Mouse (Mus musculus): ENCODE results near the gene Gm10778.

The Gm10778 gene

DNA sequence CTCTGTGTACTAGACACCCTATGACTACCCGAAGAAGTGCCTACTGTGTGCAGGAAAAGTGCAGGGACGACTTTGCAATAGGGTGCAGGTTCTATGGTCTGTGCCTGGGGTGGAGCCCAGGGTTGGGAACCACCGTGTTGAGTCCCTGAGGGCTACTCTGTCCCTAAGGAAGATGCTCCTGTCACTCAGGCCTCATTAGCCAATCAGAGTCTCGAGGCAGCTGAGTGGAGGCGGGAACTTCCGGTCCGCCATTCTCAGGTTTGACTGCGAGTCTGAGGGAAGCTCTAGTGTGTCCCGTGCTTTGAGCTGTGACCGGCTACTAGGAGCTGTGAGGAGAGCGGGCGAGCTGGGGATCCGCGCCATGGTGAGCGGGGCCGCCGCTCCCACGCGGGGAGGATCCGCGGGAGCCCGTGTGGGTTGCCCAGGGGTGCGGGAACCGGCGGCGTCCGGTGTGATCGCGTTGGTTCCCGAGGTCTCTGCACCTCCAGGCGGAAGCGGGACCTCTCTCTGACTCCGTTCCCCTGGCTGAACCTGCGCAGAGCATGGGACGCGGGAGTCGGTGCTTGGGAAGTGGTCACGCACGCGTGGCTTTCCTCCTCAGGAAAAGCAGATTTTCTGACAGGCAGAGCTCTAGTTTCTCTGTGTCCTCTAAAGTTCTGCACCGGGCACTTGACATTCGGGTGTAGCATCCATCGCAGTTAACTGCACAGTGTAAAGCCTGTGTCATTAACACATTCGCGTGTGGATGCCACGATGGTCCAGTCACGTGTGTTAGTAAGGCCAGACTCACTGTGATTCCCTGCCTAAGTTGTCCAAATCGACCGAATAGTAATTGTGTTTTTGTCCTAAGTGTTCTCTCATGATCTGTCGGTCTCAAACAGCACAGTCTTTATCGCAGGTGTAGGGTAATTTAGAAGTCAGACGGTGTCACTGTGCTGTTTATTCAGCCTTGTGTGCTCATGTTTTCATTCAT is at the start of gene Gm10778:
TSS of gene Gm10778 (plus strand) at position 257 of the 973 bp plus-strand sequence.
- peak; percentile 74 for DNase-seq (ENCODE audit: low read depth, low spot score)

DNA sequence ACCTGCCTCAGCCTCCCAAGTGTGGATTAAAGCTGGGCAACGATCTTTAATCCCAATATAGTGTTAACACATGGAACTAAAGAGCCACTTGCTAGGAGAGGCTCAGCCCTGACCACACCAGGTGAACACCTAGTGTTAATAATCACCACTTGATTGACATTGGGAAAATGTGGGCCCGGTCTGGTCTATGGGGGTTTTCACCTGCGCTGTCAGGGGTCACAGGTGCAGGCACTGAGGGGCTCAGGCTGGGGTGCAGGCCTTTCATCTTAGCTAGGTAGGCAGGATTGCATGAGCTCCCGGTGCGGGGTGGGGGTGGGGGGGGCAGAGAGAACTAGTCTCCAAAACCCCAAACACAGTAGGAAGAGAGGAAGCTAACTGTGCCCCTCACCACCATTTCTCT is 49.2 kb upstream of the Gm10778 start:
- no peak for DNase-seq (ENCODE audit: low read depth, low spot score)

DNA sequence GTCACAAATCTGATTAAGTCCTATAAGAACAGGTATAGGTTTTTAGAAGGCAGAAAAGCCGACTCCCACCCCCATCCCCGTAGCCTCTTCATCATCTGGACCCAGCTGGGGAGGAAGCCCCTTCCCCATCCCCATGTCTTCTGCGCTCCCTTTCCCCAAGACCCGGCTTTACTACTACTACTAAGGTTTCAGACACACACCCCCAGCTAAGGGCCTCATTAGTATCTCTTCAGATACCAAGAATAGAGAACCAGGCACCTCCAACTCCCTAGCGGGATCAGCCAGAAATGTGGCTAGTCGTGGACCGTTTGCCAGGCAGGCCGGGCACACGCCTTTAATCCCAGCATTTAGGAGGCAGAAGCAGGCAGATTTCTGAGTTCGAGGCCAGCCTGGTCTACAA is 48.8 kb upstream of the Gm10778 start:
- no peak for DNase-seq (ENCODE audit: low read depth, low spot score)

DNA sequence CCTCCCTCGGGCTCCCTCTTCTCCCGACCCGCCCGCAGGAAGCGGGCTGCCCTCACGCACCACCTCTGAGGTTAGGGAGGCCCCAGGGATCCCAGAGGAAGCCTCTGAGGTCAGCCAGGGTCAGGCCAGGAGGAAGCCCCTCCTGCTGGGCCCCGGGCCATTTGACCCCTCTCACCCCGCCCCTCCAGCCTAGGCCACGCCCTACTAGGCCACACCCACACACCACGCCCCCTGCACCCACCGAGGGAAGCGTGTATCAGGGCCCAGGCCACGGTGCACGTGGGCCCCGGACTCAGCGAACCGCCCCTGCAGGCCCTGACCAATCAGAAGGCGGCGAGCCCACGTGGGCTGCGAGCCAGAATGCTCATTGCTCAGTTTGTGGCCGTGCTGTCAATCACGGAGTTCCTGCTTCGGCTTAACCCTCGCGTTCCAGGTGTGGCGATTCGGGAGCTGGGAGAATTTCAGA is 48.1 kb upstream of the Gm10778 start, which contains the start of gene Tle6:
TSS of gene Tle6 (minus strand) at position 336 of the 466 bp plus-strand sequence.
- peak; percentile 85 for DNase-seq (ENCODE audit: low read depth, low spot score)

DNA sequence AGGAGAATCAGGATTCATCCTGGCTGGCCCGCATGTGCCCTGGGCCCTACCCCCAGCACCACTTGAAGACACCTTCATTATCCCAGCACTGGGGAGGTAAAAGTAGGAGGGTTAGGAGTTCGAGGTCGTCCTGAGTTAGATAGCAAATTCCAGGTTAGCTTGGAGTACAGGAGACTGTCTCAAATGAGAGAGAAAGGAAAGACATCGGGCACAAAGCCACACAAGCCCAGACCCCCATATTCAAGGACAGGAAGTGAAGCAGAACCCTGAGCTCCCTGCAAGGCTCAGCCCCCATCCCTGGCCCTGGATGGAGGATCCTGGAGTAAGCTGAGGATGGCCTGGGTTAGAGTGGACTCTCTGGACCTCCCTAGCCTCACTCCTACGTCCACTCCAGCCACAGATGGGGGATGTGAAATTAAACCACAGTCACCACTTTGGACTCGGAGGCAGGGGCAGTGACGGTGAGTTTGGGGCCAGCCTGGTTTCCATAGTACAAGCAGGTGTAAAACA is 47.4 kb upstream of the Gm10778 start:
- DNase-seq (ENCODE audit: low read depth, low spot score) = no peak

DNA sequence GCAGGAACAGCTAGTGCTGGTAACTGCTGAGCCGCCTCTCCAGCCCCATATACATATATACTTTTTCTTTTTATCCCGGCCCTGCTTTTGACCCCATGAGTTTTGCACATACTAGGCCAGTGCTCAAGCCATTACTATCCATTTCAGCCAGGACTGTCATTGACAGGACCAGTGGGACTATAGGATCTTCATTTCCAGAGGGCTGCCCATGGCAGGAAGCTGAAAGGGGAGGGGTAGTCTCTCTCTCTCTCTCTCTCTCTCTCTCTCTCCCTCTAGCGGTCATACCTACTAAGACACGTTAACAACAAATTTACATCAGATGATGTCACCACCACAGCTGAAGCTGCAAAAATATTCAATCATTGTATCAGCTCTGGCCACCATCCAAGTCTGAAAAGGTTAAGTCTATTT is 46.1 kb upstream of the Gm10778 start:
- no peak for DNase-seq (ENCODE audit: low read depth, low spot score)

DNA sequence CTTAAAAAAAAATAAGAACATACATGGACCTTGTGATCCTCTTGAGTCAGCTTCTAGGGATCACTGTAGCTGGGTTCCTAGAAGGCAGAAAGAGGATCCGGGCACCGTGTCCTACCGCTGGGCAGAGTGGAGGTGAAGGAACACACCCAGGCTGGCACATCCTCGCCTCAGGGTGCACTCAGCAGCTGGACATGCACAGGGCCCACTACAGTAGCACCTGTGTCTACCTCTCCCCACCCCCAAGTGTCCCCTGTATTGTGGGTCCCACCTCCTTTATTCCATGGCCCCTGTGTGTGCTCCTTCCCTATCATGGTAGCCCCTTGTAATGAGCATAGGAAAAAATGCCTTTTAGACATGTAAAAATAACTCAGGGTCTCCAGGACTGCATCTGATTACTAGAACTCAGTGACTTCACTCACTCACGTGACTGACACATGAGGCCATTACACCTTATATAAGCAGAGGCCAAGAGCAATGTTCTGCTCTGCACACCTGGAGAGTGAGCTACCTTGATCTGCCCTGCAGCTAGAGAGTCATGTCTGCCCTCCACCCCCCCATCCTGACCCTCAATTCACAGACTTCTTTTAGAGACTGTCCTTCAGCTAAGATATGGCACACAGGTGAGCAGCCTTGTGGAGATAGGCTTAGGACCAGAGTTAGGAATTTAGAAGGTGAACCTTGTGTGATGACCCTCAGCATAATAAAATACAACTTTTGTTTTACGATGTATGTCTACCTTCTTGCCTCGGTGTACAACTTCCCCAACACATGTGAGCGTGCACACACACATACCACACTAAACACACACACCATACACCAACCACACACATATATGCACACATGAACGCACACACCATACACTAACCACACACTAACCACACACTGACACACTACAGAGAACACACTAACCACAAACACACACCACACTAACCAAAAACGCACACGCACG is 44.6 kb upstream of the Gm10778 start:
- no peak for DNase-seq (ENCODE audit: low read depth, low spot score)

DNA sequence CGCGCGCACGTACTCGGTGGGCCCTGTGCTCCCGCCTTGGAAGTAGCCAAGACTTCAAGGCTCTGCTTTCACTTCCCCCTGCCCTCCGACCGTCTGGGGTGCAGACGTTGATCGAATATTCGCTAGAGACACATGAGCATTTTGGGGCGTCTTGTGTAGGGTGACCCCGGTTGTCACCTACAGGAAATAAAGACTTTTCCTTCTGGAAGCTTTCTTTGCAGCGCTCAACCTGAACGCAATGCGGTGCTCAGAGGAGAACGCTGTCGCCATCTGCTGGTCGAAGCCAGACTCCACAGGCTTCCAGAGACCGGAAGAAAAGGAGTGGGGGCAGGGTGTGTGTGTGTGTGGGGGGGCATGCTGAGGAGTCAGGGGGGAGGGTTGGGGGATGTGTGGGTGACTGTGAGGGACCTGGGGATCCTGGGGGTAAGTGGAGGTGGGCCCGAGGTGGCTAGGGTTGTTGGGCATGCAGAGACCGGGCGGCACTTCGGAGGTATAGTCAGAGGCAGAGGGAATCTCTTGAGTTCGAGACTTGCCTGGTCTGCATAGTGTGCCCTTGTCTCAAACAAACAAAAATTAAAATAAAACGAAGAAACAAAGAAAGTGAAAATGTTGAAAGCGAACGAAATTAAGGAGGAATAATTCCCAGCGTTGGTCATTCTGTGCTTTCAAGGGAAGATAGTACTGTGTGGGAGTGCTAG is 43.7 kb upstream of the Gm10778 start:
- peak; percentile 75 for DNase-seq (ENCODE audit: low read depth, low spot score)

DNA sequence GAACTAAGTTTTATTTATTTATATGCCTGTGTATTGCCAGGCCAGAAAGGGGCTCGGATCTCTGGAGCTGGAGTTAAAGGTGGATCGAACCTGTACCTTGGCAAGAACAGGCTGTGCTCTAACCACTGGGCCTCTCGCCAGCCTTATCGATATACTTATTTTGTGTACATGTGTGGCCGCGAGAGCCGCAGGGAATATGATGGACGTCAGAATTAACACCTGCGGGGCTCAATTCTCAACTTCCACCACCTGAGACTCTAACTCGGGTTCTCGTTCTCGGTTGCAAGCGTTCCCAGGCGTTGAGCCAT is 43.2 kb upstream of the Gm10778 start:
- no peak for DNase-seq (ENCODE audit: low read depth, low spot score)

DNA sequence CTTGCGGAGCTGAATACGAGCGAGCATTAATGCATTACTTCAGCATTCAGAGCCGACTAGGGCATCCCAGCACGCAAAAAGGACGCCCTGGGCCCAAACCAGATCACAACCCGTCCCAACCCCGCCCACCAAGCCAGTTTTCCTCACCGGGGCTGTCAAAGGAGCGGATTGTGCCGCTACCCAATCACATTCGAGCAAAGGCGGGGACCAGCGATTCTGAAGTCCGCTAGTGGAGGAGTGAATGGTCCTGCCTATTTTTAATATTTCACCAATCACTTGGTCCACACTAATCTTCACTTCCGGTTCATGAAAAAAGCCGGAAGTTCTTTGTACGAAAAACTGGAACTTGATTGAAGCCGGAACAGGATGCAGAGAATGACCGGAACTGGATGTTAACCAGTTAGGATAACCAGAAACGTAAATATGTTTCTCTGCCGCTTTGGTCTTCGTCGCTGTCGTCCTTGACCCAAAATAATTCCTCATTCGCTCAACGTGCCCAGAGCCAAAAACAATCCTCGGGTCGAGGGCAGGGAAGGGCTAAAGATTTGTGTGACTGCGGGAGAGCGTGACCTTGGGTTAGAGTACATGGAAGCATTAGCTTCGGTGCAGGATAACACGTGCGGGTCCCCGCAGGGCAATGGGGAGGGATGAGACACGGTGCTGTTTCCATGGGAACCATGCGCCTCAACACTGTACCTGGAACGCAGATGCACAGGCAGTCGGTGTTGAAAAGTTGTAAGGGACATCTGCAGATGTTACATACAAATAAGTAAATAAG is 42.7 kb upstream of the Gm10778 start, which contains the start of gene BC025920:
TSS of gene BC025920 (plus strand) at position 297 of the 778 bp plus-strand sequence.
- peak; percentile 95 for DNase-seq (ENCODE audit: low read depth, low spot score)

DNA sequence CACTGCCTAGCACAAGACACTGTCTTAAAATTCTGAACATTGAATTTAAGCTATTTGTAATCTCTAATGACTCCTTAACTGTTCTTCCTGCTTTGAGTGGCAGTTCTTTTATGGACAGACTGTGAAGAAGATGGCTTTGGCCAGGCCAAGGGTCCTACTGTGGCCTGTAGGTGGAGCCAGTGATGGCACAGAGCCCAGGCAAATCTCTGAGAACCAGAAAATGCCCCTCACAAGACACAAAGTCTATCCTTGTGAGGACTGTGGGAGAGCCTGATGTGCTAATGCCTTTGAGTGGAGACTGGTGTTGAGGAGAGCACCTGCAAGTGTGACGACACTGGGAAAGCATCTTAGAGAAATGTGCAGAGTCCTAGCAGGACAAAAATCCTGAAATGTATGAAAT is 40.6 kb upstream of the Gm10778 start:
- DNase-seq (ENCODE audit: low read depth, low spot score) = no peak

DNA sequence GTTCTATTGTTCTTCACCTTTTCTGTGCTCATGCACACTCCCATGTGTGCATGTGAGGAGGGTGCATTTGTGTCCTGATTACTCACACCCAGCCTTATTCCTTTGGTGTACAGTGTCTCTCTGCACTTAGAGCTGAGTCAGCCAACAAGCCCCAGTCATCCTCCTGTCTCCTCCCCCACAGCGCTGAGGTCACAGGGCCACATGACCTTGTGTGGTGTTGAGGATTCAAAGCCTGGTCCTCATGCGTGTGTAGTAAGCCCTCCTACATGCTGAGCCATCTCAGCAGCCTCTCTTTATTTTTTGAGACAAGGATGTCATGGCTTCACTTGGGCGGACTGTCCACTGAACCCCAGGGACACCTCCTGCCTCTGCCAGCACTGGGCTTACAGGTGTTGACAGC is 36.1 kb upstream of the Gm10778 start:
- no peak for DNase-seq (ENCODE audit: low read depth, low spot score)

DNA sequence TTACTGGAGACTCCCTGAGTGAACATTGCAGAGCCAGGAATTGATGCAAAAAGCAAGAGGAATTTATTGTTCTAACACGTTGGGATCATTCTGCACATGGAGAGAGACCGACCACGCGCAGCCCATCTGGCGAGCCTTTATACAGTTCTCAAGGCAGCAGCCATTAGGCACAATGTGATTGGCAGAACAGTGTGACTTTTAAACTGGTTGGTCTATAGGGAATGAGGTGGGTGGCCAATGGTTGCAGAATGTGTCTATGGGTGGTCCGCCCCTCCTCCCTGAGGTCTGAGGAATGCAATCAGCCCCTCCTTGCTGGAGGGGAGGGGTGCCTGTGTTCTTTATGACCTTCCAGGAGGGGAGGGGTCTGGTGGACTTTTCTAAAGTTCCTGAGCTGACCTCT is 33.4 kb upstream of the Gm10778 start:
- no peak for DNase-seq (ENCODE audit: low read depth, low spot score)

DNA sequence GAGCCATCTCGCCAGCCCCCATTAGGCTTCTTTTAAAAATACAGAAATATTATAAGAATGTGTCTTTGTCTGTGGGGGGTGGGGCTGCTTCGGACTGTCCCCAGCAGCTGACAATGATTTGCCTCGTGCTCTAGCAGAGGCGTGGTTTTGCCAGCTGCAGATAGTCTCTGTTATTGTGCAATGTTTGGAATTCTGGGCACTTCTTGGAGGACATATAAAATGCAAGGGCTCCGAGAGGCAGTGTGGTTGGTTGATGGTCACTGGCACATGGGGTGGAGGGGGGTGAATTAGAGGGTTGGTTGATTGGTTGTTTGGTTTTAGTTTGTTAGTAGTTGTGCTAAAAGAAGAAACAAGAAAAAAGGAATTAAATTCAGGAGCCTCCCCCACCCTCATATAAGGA is 28.9 kb upstream of the Gm10778 start:
- no peak for DNase-seq (ENCODE audit: low read depth, low spot score)

DNA sequence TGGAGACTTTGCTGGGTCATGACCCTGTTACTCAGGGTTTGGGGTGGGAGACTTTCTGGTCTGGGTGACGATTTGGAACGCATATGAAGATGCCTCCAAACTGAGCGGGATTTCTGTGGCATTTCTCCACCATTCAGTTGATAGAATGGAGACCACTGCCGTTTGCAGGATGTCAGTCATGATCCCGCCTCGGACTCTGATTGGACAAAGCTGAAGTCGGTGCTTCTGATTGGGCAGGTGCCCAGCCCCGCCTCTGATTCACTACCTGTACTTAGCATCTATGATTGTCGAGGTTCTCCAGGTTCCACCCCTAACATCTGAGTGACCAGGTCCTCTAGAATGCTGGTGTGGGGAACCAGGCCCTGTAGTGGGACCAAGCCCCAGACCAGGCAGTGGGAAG is 28.1 kb upstream of the Gm10778 start:
- no peak for DNase-seq (ENCODE audit: low read depth, low spot score)

DNA sequence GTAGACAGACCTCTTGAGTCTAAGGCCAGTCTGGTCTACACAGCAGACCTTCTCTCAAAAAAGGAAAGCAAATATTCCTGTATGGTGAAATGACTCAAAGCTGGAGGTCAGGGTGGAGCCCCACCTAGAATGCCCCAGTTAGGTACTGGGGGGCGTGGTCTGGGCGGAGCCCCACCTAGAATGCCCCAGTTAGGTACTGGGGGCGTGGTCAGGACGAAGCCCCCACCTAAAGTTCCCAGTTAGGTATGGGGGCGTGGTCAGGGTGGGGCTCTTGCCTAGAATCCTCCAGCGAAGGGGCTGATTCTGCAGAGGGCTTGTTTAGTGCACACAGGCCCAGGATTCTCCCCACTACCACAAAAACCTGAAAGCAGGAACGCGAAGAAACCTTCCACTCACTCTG is 25.4 kb upstream of the Gm10778 start:
- no peak for DNase-seq (ENCODE audit: low read depth, low spot score)

DNA sequence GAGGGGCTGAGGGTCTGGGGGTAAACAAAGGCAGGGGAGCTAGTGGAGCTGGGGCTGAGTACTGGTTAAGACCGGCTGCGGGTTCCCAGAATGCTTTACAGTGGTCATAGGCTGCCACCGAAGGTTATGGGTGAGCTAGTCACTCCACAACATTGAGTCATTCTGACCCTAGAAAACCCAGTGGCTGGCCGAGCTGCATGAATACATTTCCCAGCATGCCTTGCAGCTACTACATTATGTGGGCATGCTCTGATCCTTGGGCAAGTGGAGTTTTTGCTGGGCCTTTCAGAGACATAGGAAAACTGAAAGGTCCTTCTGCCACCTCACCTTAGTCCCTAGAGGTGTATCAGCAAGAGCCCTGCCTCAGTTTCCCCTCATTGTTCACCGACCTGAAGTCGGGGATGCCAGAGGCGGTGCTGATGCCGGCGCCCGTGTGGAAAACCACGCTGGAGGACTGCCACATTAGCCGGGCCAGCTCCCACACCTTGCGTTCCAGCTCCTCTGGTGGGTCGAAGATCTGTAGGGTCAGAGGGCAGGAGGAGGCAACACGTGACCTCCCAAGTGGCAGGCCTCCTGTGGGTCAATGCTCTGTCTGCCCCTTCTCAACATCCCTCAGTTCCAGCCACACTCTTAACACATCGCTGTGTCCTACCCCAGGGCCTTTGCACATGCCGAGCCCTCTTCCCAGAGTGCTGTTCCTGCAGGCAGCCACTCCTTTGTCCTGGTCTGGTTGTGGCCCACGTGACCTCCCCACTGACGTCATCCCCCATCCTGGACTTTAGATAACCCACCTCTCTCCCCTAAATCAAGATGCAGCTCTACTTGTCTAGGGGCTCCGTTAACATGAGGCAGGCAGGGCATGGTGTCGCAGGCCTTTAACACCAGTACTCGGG is 22.5 kb upstream of the Gm10778 start:
- DNase-seq (ENCODE audit: low read depth, low spot score) = no peak

DNA sequence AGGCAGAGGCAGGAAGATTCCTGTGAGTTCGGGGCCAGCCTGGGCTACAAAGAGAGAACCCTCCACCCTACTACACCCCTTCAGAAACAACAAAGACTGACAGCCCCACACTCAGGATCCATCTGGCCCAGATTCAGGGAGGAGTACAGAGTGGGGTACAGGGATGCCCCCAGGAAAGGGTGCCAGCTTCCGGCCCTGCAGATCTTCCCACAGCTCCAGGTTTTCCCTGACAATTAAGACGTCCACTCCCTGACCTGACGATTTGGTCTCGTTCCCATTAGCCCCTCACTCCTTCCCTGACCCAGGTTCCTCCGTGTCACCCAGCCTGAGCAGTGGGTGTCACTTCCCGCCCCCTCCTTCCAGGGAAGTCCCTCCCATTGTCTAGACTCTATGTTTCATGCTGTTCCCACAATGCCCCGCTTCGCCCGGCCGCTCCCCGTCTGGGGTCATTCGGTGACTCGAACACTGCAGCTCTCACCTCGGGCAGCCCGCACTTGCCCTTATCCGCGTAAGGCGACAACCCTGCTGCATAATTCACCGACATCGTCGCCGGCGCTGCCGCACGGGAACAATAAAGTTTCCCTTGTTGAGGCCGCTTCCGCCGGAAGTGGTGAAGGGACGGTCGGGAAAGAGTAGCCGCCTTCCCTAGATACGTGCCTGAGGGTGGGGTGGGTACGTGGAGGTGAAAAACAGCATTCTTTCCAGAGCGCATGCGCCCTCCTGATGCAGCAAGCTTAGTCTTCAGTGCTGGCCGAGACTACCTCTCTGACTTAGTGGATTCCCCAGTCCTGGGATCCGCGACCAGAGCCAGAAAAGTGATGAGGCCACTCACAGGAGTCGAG is 21.6 kb upstream of the Gm10778 start, which contains the start of gene Sirt6:
TSS of gene Sirt6 (minus strand) at position 804 of the 842 bp plus-strand sequence.
- DNase-seq (ENCODE audit: low read depth, low spot score) = peak; percentile 92

DNA sequence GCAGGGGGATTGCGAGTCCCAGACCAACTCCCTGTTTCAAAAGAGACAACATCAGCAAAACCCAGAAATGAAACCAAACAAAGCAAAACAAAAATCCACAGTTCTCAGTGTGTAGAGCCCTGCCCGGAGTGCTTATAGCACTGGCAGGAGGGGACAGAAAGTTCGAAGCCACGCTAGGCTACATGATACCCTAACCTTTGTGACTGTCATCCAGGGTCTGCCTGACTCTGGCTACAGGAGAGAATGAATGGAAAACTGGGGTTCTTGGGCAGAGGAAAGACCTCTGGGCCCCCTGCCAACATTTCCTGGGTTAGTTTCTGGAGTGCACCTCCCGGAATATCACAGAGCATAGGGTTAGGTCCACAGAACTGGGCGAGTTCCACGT is 21.0 kb upstream of the Gm10778 start:
- no peak for DNase-seq (ENCODE audit: low read depth, low spot score)
